Mouse (Mus musculus) kidney, embryonic 15.5 days (tissue): ENCODE data around the gene Gmfb. TPM values are rescaled to one million over a fixed set of nuclear protein-coding genes. Genes with fewer than 3 reads are reported as not detected.

ENCODE experiments used
- ATAC-seq: fragments of 200-750 bp; cut with Nextera tagmentation; replicated peaks from 2 replicates; pipeline ENCODE4 v1.8.0; 2017; ENCODE audit warnings: moderate TSS enrichment; ENCODE audit not compliant: low FRiP score
- H3K27ac ChIP-seq: fragments of 300-500 bp; sonication (generic); 2 replicates; pipeline ENCODE4 v1.5.1; 2015; ENCODE audit warnings: mild to moderate bottlenecking, inconsistent platforms
- H3K27me3 ChIP-seq: fragments of 300-500 bp; sonication (generic); 2 replicates; pipeline ENCODE4 v1.6.1; 2015; ENCODE audit warnings: inconsistent platforms
- H3K36me3 ChIP-seq: fragments of 300-500 bp; sonication (generic); 2 replicates; pipeline ENCODE4 v1.6.1; 2015; ENCODE audit warnings: inconsistent platforms
- H3K4me1 ChIP-seq: fragments of 300-500 bp; sonication (generic); 2 replicates; pipeline ENCODE4 v1.6.1; 2015; ENCODE audit warnings: inconsistent platforms
- H3K4me2 ChIP-seq: fragments of 300-500 bp; sonication (generic); 2 replicates; pipeline ENCODE4 v1.6.1; 2015; ENCODE audit warnings: moderate library complexity, mild to moderate bottlenecking, inconsistent platforms
- H3K4me3 ChIP-seq: fragments of 300-500 bp; sonication (generic); replicated peaks from 2 replicates; pipeline ENCODE4 v1.5.1; 2015; ENCODE audit warnings: mild to moderate bottlenecking, inconsistent platforms
- H3K9ac ChIP-seq: fragments of 300-500 bp; sonication (generic); 2 replicates; pipeline ENCODE4 v1.6.1; 2015; ENCODE audit warnings: mild to moderate bottlenecking, inconsistent platforms
- H3K9me3 ChIP-seq: fragments of 300-500 bp; sonication (generic); replicated peaks from 2 replicates; pipeline ENCODE4 v1.6.1; 2016; ENCODE audit warnings: inconsistent platforms
- WGBS: fragments of 180-500 bp; shearing (Covaris S2); methylation state at CpG from one replicate; pipeline ENCODE4 v1.1.7; 2015; ENCODE audit warnings: mixed read lengths; 5-methylcytosine and 5-hydroxymethylcytosine counted together
- polyA plus RNA-seq: library from polyadenylated mRNA; unstranded; fragments of >200 nt; fragmentation: Nextera tagmentation; extraction: Ambion mirVana; gene quantifications from 2 replicates; pipeline ENCODE4 v1.2.1, GENCODE M21; 2015

Gmfb gene
- polyA plus RNA-seq, result 72.3 and 75.2 TPM in 2 replicates

DNA sequence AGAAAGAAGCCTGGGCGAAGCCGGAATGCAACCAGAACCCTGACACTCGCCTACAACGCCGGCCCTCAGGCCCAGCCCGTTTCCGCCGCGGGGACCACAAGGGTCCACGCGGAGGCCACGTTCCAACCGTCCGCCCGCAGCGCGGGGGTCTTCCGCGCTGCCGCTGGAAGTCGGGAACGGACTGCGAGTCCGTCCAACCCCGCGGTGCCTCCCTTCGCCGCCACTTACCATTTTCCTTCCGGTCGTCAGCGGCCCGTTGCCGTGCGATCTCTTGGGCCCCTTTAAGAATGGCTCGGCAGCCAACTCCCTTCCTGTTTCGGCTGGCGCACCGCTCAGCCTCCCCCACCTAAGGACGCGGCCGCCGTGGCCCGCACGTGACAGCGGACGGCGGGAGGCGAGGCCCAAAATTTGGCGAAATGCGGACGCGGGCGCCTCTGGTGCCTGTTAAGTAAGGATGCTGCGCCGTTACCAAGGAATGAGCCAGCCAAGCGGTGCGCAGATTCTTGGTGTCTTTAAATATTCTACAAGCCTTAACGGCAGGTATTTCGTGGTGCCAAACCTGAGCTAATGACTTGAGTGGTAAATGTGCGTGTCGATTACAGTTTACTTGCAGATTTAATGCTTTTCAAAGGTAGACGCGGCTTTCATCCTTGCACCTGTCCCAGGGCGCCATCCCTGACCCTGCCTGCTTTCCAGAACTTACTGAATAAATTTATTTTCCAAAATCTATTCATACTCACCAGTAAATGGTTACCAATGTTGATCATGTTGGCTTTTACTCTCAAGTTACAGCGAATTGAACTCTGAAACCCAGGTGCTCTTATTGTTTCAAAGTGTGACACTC is at the start of gene Gmfb:
TSS of gene Gmfb (minus strand) at position 370 of the 844 bp plus-strand sequence.
- peak within 1 kb of the TSS; percentile 71 for H3K4me2 ChIP-seq
- peak; percentile 98 for ATAC-seq
- peak within 1 kb of the TSS; percentile 84 for H3K4me3 ChIP-seq
- peak within 1 kb of the TSS; percentile 92 for H3K27ac ChIP-seq
- peaks cover 7% of the 10 kb centered on the region for H3K36me3 ChIP-seq
- WGBS, result 1% methylated on average over 65 of the region's 65 CpGs
- peak within 1 kb of the TSS; percentile 86 for H3K9ac ChIP-seq
- H3K4me1 ChIP-seq, result peaks cover 14% of the 10 kb centered on the region
- no peaks in the 10 kb centered on the region for H3K9me3 ChIP-seq
- H3K27me3 ChIP-seq, result peaks cover 3% of the 10 kb centered on the region; the same call in 1 of the 2 replicates

DNA sequence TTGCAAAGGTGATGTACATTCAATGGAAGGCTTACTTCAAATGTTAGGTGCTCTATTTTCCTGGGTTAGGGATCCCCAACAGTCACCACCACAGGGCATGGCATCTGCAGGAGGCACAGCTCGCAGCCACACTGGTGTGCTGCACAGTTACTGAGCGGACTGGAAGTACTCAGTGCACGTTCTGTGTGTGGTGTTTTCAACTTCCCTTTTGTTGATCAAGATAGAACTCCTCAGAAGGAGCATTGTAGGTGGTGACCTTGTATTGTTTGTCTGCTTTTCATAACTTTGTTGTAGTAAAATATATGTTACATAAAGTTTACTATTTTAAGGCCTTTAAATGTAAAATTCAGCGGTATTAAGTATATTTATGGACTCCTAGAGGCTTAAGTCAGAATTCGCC is 40.9 kb upstream of the Gmfb start:
- 87% methylated on average over 5 of the region's 5 CpGs for WGBS
- ATAC-seq, result no peak
- no peaks in the 10 kb centered on the region for H3K4me1 ChIP-seq

DNA sequence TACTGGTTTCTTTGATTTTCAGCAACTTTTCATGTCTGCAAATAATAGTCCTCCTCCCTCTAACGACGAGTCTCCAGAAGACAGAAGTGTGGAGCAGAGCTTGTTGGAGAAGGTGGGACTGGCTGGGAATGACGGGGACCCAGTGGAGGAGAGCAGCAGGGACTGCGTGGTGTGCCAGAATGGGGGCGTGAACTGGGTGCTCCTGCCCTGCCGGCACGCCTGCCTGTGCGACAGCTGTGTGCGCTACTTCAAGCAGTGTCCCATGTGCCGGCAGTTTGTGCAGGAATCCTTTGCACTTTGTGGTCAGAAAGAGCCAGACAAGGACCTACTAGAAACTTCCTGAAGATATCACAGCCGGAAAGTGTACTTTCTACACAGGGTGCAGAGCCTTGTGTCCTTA is 31.6 kb upstream of the Gmfb start:
- H3K27me3 ChIP-seq, result no peaks in the 10 kb centered on the region
- H3K4me1 ChIP-seq, result no peaks in the 10 kb centered on the region
- no peak overlapping the region for H3K4me3 ChIP-seq
- H3K27ac ChIP-seq, result no peak overlapping the region
- H3K36me3 ChIP-seq, result peaks cover 22% of the 10 kb centered on the region
- no peak overlapping the region for H3K9ac ChIP-seq
- 81% methylated on average over 11 of the region's 11 CpGs for WGBS
- H3K9me3 ChIP-seq, result no peaks in the 10 kb centered on the region
- no peak overlapping the region for H3K4me2 ChIP-seq
- ATAC-seq, result no peak

More for the DNA sequence above, 40.9 kb upstream of the Gmfb start:
- no peak overlapping the region for H3K4me2 ChIP-seq
- H3K9ac ChIP-seq, result no peak overlapping the region
- H3K27ac ChIP-seq, result no peak overlapping the region
- H3K27me3 ChIP-seq, result no peaks in the 10 kb centered on the region
- no peaks in the 10 kb centered on the region for H3K9me3 ChIP-seq
- no peaks in the 10 kb centered on the region for H3K36me3 ChIP-seq
- H3K4me3 ChIP-seq, result no peak overlapping the region

DNA sequence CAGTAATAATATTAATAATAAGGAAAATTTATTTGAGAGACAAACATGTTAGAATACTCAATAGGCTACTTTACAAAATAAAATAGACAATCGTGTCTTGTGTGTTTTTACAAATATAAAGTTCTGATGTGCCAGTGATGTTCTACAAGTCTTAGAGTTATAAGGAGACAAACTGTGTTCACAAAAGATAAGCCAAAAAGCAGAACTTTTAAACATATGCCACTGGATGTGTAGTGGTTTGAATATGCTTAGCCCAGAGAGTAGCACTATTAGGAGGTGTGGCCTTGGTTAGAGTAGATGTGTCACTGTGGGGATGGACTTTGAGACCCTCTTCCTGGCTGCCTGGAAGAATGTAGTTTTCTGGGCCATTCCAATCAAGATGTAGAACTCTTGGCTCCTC is 27.7 kb upstream of the Gmfb start:
- Histone ChIP-seq H3K9ac (no peak overlapping the region), H3K36me3 (peaks cover 37% of the 10 kb centered on the region), H3K4me2 (no peak overlapping the region), H3K4me1 (no peaks in the 10 kb centered on the region), H3K4me3 (no peak overlapping the region), H3K9me3 (no peaks in the 10 kb centered on the region), H3K27me3 (no peaks in the 10 kb centered on the region), H3K27ac (no peak overlapping the region)
- ATAC-seq, result no peak
- WGBS, result 92% methylated on average over 1 of the region's 1 CpGs

DNA sequence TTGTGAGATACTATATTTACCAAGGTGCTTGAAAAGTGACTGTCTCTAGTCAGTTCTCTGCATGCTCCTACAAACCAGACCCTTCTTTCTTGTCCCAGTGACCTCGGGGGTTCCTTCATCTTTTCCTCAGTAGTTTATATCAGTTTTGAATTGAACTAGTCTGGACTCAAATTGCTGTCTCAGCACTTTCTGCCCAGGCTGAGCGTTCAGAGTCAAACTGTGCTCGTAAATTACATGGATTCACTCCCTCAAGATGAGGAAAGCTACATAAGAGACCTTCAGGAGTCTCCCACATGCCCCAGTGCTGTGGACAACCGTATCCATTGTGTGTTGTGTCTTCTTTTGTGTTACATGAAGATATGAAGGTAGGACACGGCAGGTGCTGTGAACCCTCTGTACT is 26.7 kb upstream of the Gmfb start:
- no peak overlapping the region for H3K4me2 ChIP-seq
- H3K9ac ChIP-seq, result no peak overlapping the region
- no peak for ATAC-seq
- H3K4me3 ChIP-seq, result no peak overlapping the region
- no peaks in the 10 kb centered on the region for H3K4me1 ChIP-seq
- no peak overlapping the region for H3K27ac ChIP-seq
- WGBS, result 53% methylated on average over 5 of the region's 5 CpGs
- no peaks in the 10 kb centered on the region for H3K9me3 ChIP-seq
- H3K36me3 ChIP-seq, result peaks cover 28% of the 10 kb centered on the region
- H3K27me3 ChIP-seq, result no peaks in the 10 kb centered on the region

DNA sequence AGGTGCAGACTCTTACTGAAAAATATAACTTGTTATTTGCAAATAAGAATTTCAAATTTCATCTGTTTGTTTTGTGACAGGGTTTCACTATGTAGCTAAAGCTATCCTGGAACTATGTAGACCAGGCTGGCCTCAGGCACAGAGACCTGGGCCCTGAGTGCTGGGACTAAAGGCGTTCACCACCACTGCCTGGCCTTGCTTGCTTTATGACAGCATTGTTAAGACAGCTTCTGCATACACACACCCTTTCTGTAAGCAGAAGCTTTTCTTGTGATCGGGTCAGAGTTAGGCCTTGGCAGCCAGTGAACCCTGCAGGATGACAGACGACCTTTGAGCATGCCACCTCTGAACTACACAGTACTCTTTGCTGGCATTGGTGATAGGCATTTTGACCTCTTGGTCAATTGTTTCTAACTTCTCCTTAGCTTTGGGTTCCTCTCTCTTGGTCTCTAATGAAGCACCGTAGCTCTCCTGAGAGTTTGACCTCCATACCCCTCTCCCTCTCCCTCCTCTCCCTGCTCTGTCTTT is 26.1 kb upstream of the Gmfb start:
- H3K27me3 ChIP-seq, result no peaks in the 10 kb centered on the region
- no peak overlapping the region for H3K27ac ChIP-seq
- no peak for ATAC-seq
- WGBS, result 71% methylated on average over 4 of the region's 4 CpGs
- H3K4me3 ChIP-seq, result no peak overlapping the region
- no peaks in the 10 kb centered on the region for H3K9me3 ChIP-seq
- H3K9ac ChIP-seq, result no peak overlapping the region
- no peaks in the 10 kb centered on the region for H3K4me1 ChIP-seq
- H3K36me3 ChIP-seq, result peaks cover 25% of the 10 kb centered on the region
- H3K4me2 ChIP-seq, result no peak overlapping the region

DNA sequence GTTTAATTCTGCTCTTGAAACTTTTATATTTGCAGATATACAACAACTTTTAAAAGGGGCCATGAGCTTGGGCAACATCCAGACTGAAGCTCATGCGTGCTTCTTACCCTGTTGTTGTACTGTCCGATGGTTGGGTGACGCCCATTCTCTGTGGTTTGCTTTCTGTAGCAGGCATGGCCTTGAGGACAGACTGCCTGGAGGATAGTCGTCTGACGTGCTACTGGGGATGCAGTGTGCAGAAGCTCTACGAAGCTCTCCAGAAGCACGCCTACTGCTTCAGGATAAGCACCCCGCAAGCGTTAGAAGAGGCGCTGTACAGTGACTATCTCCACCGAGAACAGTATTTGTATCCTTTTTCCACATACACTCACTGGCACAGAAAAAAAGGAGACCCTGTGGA is 23.7 kb upstream of the Gmfb start:
- no peak for ATAC-seq
- H3K27ac ChIP-seq, result no peak overlapping the region
- WGBS, result 92% methylated on average over 11 of the region's 11 CpGs
- no peak overlapping the region for H3K4me2 ChIP-seq
- no peaks in the 10 kb centered on the region for H3K9me3 ChIP-seq
- no peaks in the 10 kb centered on the region for H3K27me3 ChIP-seq
- H3K9ac ChIP-seq, result no peak overlapping the region
- H3K36me3 ChIP-seq, result peaks cover 44% of the 10 kb centered on the region
- no peaks in the 10 kb centered on the region for H3K4me1 ChIP-seq
- H3K4me3 ChIP-seq, result no peak overlapping the region

DNA sequence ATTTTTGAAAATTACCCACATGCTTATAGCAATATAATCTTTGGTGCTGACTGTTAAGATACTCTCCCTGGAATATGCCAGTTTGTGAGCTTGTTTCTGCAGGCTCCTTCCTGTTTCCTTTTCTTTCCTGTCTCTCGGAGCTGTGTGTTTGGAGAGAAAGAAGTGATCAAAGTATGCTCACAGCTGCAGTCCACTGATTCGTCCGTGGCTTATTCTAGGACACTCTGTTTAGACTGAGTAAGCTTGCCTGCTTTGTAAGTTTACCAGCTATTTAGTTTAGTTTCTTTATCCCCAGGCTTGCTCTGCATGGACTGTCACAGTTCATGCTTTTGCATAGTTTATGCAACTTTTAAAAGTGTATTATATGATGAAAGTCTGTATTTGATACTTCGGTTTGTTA is 17.3 kb upstream of the Gmfb start:
- H3K4me1 ChIP-seq, result no peaks in the 10 kb centered on the region
- no peak overlapping the region for H3K4me2 ChIP-seq
- H3K36me3 ChIP-seq, result peaks cover 24% of the 10 kb centered on the region
- H3K9me3 ChIP-seq, result no peaks in the 10 kb centered on the region
- no peak overlapping the region for H3K9ac ChIP-seq
- H3K27me3 ChIP-seq, result no peaks in the 10 kb centered on the region
- no peak for ATAC-seq
- no peak overlapping the region for H3K27ac ChIP-seq
- H3K4me3 ChIP-seq, result no peak overlapping the region
- 70% methylated on average over 4 of the region's 4 CpGs for WGBS

DNA sequence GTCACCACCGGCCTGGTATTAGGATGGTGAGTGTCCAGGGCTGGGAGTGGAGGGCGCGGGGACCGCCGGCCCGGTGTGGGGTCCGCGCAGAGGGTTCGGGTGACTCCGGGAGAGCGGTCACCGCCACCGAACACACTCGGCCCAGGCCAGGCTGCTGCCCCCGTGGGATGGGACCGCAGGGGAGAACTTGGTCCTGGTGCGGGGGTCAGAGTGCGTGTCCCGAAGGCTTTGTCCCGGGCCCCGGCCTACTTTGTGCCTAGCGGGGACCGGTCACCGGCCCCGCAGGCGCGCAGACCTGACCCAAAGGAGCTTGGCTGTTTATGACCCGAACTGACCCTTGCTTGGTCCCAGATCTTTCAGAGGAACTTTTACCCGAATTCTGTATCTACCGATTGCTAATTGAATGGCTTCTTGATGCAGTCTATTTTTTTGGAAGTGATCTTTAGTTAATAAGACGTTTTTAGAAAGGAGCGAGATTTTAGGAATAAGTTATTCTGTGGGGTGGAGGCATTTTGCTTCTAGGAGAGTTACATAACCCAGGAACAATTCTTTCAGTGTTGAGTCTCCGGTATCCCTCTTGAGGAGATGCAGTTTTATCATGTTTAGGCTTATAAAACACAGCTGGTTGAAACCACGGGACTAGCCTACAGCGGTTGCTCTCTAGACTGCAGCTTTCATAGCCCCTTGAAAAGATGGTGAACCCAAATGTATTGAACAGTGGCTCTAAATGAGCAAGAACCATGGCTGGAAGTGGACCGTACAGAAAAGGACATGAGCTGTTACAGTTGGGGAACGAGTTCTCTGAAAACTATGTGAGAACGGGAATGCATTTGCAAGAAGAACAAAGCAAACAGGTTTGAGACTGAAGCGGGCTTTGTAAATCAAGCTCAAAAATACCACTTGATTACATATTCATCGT is 10.6 kb upstream of the Gmfb start:
- H3K27ac ChIP-seq, result peak overlapping the region; percentile 57
- H3K4me2 ChIP-seq, result peak overlapping the region; percentile 77
- WGBS, result 7% methylated on average over 38 of the region's 40 CpGs
- H3K27me3 ChIP-seq, result no peaks in the 10 kb centered on the region
- peak; percentile 80 for ATAC-seq
- H3K9ac ChIP-seq, result peak overlapping the region; percentile 82
- H3K36me3 ChIP-seq, result no peaks in the 10 kb centered on the region
- peak overlapping the region; percentile 81 for H3K4me3 ChIP-seq
- H3K9me3 ChIP-seq, result no peaks in the 10 kb centered on the region
- H3K4me1 ChIP-seq, result peaks cover 6% of the 10 kb centered on the region

DNA sequence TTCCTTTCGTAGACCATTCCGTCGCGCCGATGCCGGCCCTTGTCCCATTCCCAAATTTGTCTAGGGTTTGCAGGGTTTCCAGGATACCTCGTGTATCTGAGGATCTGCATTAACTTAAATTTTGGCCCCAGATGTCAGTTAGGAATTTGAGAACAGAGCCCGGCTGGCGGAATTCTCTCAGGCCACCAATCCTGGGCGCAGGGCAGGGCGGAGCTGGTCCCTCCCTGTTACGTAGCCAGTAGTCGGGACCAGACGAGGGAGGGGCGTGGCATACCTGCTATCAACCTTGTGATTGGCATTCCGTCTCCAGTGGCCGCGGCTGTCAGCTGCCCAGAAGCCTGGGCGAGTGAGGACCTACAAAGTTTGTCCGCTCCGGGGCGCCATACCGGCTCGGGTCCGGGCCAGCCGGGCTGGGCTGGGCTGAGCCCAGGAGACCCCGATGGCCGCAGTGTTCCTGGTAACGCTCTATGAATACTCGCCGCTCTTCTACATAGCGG is 9.8 kb upstream of the Gmfb start, which contains the start of gene Cgrrf1:
TSS of gene Cgrrf1 (plus strand) at position 289 of the 497 bp plus-strand sequence.
- Histone ChIP-seq H3K9me3 (no peaks in the 10 kb centered on the region), H3K4me1 (peaks cover 6% of the 10 kb centered on the region), H3K27me3 (no peaks in the 10 kb centered on the region), H3K4me2 (peak within 1 kb of the TSS; percentile 77), H3K36me3 (no peaks in the 10 kb centered on the region), H3K9ac (peak within 1 kb of the TSS; percentile 82), H3K27ac (peak within 1 kb of the TSS; percentile 83), H3K4me3 (peak within 1 kb of the TSS; percentile 81)
- under 1% methylated on average over 32 of the region's 32 CpGs for WGBS
- ATAC-seq, result peak; percentile 100

DNA sequence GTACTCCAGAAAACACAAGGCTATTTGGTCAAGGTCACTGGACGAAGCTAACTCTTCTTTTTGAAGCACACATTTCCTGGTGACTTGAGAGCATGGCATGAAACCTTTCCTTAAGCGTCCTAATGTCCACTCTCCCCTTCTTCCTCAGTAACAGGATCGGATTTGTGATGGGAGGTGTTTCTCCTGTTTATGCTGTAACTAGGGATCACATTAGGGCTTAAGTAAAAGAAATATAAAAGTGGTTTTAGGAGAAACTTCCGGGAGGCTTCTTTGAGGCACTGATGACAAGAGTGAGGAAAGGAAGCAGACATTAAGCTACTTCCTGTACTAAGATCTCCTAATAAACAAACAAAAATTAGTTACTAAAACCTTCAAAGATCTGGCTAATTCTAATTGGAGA is 9.3 kb upstream of the Gmfb start:
- peak overlapping the region; percentile 81 for H3K4me3 ChIP-seq
- peak overlapping the region; percentile 83 for H3K27ac ChIP-seq
- H3K27me3 ChIP-seq, result no peaks in the 10 kb centered on the region
- H3K4me2 ChIP-seq, result peak overlapping the region; percentile 77
- no peaks in the 10 kb centered on the region for H3K36me3 ChIP-seq
- peaks cover 6% of the 10 kb centered on the region for H3K4me1 ChIP-seq
- ATAC-seq, result no peak
- H3K9ac ChIP-seq, result peak overlapping the region; percentile 82
- 3% methylated on average over 4 of the region's 4 CpGs for WGBS
- H3K9me3 ChIP-seq, result no peaks in the 10 kb centered on the region
